Mouse (Mus musculus): ENCODE data around the gene Gm11037. TPM values are rescaled to one million over a fixed set of nuclear protein-coding genes. Genes with fewer than 3 reads are reported as not detected.

Gm11037 gene
- not detected in 2 replicates for polyA plus RNA-seq (2014; fragmentation: Nextera tagmentation; extraction: Ambion mirVana)

DNA sequence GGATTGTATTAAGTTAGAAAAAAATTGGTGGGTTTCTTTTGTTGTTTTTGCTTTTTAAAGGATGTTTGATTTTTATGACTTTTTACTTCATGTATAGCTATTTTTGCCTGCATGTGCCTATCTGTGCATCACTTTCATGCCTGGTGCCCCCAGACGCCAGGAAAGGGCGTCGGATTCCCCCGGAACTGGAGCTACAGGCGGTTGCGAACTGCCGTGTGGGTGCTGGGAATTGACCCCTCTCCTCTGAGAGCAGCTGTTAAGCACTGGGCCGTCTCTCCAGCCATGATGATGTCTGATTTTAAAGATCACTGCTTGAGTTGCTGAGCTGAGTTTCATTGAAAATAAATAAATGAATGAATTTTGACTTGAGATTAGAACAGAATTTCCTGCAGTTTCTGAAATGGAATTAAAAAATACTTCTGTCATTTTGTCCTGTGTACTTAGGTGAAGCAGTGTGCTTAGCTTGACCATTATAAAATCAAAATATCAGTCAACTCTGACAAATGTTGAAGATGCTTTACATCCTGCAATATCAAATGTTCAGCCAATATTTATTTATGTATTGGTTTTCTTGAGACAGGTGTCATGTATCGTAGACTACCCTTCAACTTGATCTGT, at the start of gene Gm11037:
Gene Gm11037 (plus strand): TSS at position 568 of the 618 bp plus-strand sequence.
- H3K27ac ChIP-seq (ENCODE audit: low read depth, low read length) = no peak within 1 kb of the TSS

DNA sequence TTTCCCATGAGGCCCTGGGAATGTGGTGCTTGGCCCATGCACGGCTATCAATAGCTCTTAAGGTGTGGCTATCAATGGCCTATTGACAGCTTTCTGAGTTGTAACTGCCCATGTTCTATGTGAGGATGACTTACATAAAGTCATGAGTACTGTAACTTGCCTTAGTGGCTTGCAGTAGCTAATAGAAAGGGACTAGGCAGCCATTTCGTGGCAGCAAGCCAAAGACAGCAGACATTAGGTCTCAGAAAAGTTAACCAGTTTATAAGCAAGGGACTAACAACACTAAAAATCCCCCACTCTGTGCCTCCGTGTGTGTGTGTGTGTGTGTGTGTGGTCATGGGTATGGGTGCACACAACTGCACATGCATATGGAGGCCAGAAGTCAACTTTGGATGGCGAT, 49.1 kb upstream of the Gm11037 start:
- Histone ChIP-seq H3K9ac (ENCODE audit: low read length) (no peak overlapping the region), H3K4me2 (ENCODE audit: low read depth) (no peak overlapping the region), H3K9me3 (ENCODE audit: control insufficient read depth, low read length) (no peaks in the 10 kb centered on the region), H3K27me3 (ENCODE audit: control insufficient read depth, insufficient read depth, low read length) (no peaks in the 10 kb centered on the region), H3K4me1 (ENCODE audit: control insufficient read depth, insufficient read depth, low read length) (no peaks in the 10 kb centered on the region), H3K27ac (ENCODE audit: low read depth, low read length) (no peak overlapping the region), H3K36me3 (ENCODE audit: control insufficient read depth, insufficient read depth, low read length) (no peaks in the 10 kb centered on the region), H3K4me3 (ENCODE audit: low read depth, low read length) (no peak overlapping the region)
- ATAC-seq (ENCODE audit: insufficient read depth, low FRiP score, low TSS enrichment) = no peak
- DNase-seq (ENCODE audit: low spot score) = no peak
- WGBS = 84% methylated on average over 4 of the region's 4 CpGs

More for the DNA sequence above, at the start of gene Gm11037:
- DNase-seq (ENCODE audit: low spot score) (no peak), ATAC-seq (ENCODE audit: insufficient read depth, low FRiP score, low TSS enrichment) (no peak)
- Histone ChIP-seq H3K4me3 (ENCODE audit: low read depth, low read length) (no peak within 1 kb of the TSS), H3K36me3 (ENCODE audit: control insufficient read depth, insufficient read depth, low read length) (peaks cover 2% of the 10 kb centered on the region; the same call in 1 of the 2 replicates), H3K27me3 (ENCODE audit: control insufficient read depth, insufficient read depth, low read length) (no peaks in the 10 kb centered on the region), H3K4me2 (ENCODE audit: low read depth) (no peak within 1 kb of the TSS), H3K9ac (ENCODE audit: low read length) (no peak within 1 kb of the TSS), H3K9me3 (ENCODE audit: control insufficient read depth, low read length) (no peaks in the 10 kb centered on the region), H3K4me1 (ENCODE audit: control insufficient read depth, insufficient read depth, low read length) (no peaks in the 10 kb centered on the region; the same call in 1 of the 2 replicates)
- 87% methylated on average over 9 of the region's 9 CpGs for WGBS

DNA sequence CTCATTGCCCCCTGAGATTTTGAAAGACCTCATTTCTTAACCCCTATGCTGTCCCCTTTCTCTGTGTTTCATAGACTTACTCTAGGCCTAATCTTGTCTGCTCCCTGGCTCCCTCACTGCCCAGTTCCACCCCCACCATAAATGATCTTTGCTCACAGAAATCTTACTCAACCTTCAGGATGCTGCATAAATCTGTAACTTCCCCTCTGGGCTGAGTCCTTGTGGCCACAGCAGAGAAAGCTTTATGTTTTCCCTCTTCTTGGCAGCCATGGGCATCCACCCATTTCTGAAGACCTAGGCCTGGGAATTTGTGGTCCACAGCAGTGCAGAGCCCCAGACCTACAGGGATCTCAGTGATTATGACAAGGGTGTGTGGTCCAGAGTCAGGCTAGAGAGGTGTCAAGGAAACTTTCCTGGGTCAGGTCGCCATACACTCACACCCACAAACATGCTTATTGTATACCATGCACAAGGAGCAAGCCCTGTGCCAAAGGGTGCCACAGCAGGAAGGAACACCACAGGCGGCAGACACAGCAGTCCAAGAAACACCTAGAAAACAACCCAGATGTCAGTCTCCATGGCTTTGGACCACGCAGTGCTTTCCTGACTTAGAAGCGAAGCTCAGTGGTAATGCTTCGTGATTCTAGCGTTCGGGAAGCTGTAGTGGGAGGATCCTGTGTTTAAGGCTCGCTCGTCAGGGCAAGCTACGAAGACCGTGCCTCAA, 46.5 kb upstream of the Gm11037 start, which contains the start of gene Siglec1:
Gene Siglec1 (minus strand): TSS at position 99 of the 724 bp plus-strand sequence.
- Histone ChIP-seq H3K27me3 (ENCODE audit: control insufficient read depth, insufficient read depth, low read length) (no peaks in the 10 kb centered on the region), H3K9ac (ENCODE audit: low read length) (no peak within 1 kb of the TSS), H3K4me1 (ENCODE audit: control insufficient read depth, insufficient read depth, low read length) (no peaks in the 10 kb centered on the region), H3K36me3 (ENCODE audit: control insufficient read depth, insufficient read depth, low read length) (no peaks in the 10 kb centered on the region), H3K4me2 (ENCODE audit: low read depth) (no peak within 1 kb of the TSS), H3K27ac (ENCODE audit: low read depth, low read length) (no peak within 1 kb of the TSS), H3K9me3 (ENCODE audit: control insufficient read depth, low read length) (no peaks in the 10 kb centered on the region), H3K4me3 (ENCODE audit: low read depth, low read length) (no peak within 1 kb of the TSS)
- DNase-seq (ENCODE audit: low spot score) = no peak
- no peak for ATAC-seq (ENCODE audit: insufficient read depth, low FRiP score, low TSS enrichment)
- WGBS = 88% methylated on average over 11 of the region's 11 CpGs

DNA sequence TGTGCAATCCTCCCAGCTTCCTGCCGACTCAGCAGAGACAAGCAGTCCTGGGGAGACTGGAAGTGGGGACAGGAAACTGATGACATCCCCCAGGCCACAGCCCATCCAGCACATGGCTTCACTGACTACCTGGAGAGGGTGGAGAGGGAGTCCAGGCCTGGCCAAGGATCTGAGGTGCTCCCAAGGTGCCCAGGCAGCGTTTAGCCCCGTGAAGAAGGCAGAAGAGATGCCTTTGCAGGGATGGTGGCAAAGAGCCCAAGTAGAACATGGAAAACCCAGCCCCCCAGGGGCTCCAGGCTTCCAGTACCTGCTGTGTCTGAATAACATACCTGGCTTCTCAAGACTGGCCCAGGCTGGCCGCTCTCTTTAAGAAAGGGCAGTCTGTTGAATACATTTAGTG, 44.7 kb upstream of the Gm11037 start:
- H3K9me3 ChIP-seq (ENCODE audit: control insufficient read depth, low read length) = no peaks in the 10 kb centered on the region
- H3K4me3 ChIP-seq (ENCODE audit: low read depth, low read length) = no peak overlapping the region
- no peak overlapping the region for H3K27ac ChIP-seq (ENCODE audit: low read depth, low read length)
- no peak for DNase-seq (ENCODE audit: low spot score)
- no peak overlapping the region for H3K4me2 ChIP-seq (ENCODE audit: low read depth)
- no peaks in the 10 kb centered on the region for H3K36me3 ChIP-seq (ENCODE audit: control insufficient read depth, insufficient read depth, low read length)
- no peak overlapping the region for H3K9ac ChIP-seq (ENCODE audit: low read length)
- 76% methylated on average over 4 of the region's 4 CpGs for WGBS
- no peaks in the 10 kb centered on the region for H3K27me3 ChIP-seq (ENCODE audit: control insufficient read depth, insufficient read depth, low read length)
- no peaks in the 10 kb centered on the region for H3K4me1 ChIP-seq (ENCODE audit: control insufficient read depth, insufficient read depth, low read length)
- no peak for ATAC-seq (ENCODE audit: insufficient read depth, low FRiP score, low TSS enrichment)

DNA sequence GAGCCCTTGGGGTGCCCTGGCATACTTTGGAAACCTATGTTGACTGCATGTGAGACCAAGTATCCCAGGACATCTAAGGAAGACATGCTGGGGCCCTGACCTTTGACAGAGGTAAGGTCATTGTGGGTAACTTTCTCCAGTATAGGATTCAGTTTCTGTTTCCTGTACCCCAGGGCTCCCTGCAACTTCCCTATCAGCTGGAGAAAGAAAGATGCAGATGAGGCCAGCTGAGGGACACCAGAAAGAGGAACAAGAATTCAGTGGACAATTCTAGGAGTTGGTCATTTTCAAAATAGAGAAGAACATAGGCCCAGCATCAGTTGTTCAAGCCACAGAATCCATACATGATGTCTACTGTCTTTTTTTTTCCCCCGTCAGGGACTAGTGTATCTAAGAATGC, 43.7 kb upstream of the Gm11037 start:
- Histone ChIP-seq H3K4me1 (ENCODE audit: control insufficient read depth, insufficient read depth, low read length) (no peaks in the 10 kb centered on the region), H3K27ac (ENCODE audit: low read depth, low read length) (no peak overlapping the region), H3K4me2 (ENCODE audit: low read depth) (no peak overlapping the region), H3K9ac (ENCODE audit: low read length) (no peak overlapping the region), H3K4me3 (ENCODE audit: low read depth, low read length) (no peak overlapping the region), H3K36me3 (ENCODE audit: control insufficient read depth, insufficient read depth, low read length) (no peaks in the 10 kb centered on the region), H3K27me3 (ENCODE audit: control insufficient read depth, insufficient read depth, low read length) (no peaks in the 10 kb centered on the region), H3K9me3 (ENCODE audit: control insufficient read depth, low read length) (no peaks in the 10 kb centered on the region)
- 95% methylated on average over 1 of the region's 1 CpGs for WGBS
- DNase-seq (ENCODE audit: low spot score) = no peak
- no peak for ATAC-seq (ENCODE audit: insufficient read depth, low FRiP score, low TSS enrichment)

DNA sequence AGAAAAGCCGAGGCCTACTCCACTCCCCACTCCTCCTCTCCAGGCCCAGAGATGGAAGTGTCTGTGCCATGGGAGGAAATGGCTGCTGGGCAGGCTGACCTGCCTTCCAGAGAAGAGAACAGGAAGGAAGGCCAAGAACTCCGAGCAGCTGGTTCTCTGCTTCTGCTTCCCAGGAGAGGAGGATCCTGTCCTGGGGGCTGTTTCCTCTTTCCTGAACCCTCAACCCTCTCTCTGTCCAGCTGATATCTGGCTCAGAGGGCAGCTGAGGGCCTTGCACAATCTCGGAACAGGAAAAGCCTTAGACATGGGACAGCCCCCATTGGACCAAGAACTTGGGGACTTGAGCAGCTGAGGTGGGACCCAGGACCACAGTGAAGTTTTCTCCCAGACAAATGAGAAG, 42.4 kb upstream of the Gm11037 start:
- ATAC-seq (ENCODE audit: insufficient read depth, low FRiP score, low TSS enrichment) = no peak
- Histone ChIP-seq H3K36me3 (ENCODE audit: control insufficient read depth, insufficient read depth, low read length) (no peaks in the 10 kb centered on the region), H3K9ac (ENCODE audit: low read length) (no peak overlapping the region), H3K4me2 (ENCODE audit: low read depth) (no peak overlapping the region), H3K4me1 (ENCODE audit: control insufficient read depth, insufficient read depth, low read length) (no peaks in the 10 kb centered on the region), H3K4me3 (ENCODE audit: low read depth, low read length) (no peak overlapping the region), H3K27me3 (ENCODE audit: control insufficient read depth, insufficient read depth, low read length) (no peaks in the 10 kb centered on the region), H3K27ac (ENCODE audit: low read depth, low read length) (no peak overlapping the region), H3K9me3 (ENCODE audit: control insufficient read depth, low read length) (no peaks in the 10 kb centered on the region)
- DNase-seq (ENCODE audit: low spot score) = no peak
- WGBS = 78% methylated on average over 3 of the region's 3 CpGs

DNA sequence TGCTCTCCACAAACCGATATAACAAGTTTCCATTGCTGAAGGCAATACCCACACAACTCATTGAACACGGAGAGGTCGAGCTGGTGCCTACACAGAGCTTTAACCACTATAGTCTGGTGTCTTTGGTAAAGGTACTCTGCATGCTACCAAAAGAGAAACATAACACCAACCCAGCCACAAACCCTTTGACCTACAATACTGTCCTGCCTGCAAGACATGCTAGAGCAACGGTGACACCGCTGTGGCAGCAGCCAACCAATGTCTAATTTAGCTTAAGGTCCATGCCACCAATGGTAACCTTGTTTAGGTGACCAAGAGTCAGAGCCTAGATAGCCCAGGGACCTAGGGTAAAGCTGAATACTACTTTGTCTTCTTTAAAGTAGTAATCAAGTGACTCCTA, 39.7 kb upstream of the Gm11037 start:
- no peak overlapping the region for H3K4me2 ChIP-seq (ENCODE audit: low read depth)
- no peaks in the 10 kb centered on the region for H3K36me3 ChIP-seq (ENCODE audit: control insufficient read depth, insufficient read depth, low read length)
- WGBS = 85% methylated on average over 5 of the region's 5 CpGs
- H3K4me1 ChIP-seq (ENCODE audit: control insufficient read depth, insufficient read depth, low read length) = no peaks in the 10 kb centered on the region
- DNase-seq (ENCODE audit: low spot score) (no peak), ATAC-seq (ENCODE audit: insufficient read depth, low FRiP score, low TSS enrichment) (no peak)
- no peaks in the 10 kb centered on the region for H3K9me3 ChIP-seq (ENCODE audit: control insufficient read depth, low read length)
- no peaks in the 10 kb centered on the region for H3K27me3 ChIP-seq (ENCODE audit: control insufficient read depth, insufficient read depth, low read length)
- no peak overlapping the region for H3K4me3 ChIP-seq (ENCODE audit: low read depth, low read length)
- H3K27ac ChIP-seq (ENCODE audit: low read depth, low read length) = no peak overlapping the region
- H3K9ac ChIP-seq (ENCODE audit: low read length) = no peak overlapping the region

DNA sequence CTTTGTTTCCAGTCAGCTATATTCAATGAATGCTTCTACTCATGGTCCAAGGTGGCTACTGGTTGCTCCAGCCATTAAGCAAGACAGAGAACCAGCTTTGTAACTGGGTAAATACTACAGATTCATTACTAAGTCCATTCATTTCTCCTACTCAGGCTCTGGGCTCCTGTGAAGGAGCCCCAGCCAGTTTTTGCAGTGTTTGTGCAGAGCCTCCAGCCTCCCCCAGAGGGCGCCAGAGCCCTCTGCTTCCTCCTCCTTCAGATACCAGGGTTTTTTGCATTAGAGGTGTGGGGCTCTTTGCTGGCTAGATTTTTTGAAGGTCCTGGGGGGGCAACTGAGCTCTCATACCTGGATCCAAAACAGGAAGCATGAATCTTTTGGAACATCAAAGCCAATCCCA, 38.5 kb upstream of the Gm11037 start:
- no peaks in the 10 kb centered on the region for H3K36me3 ChIP-seq (ENCODE audit: control insufficient read depth, insufficient read depth, low read length)
- H3K4me1 ChIP-seq (ENCODE audit: control insufficient read depth, insufficient read depth, low read length) = no peaks in the 10 kb centered on the region
- 0% methylated on average over 1 of the region's 1 CpGs for WGBS
- no peak overlapping the region for H3K9ac ChIP-seq (ENCODE audit: low read length)
- no peak overlapping the region for H3K27ac ChIP-seq (ENCODE audit: low read depth, low read length)
- H3K4me3 ChIP-seq (ENCODE audit: low read depth, low read length) = no peak overlapping the region
- peak; percentile 80 for DNase-seq (ENCODE audit: low spot score)
- H3K27me3 ChIP-seq (ENCODE audit: control insufficient read depth, insufficient read depth, low read length) = no peaks in the 10 kb centered on the region
- no peak overlapping the region for H3K4me2 ChIP-seq (ENCODE audit: low read depth)
- ATAC-seq (ENCODE audit: insufficient read depth, low FRiP score, low TSS enrichment) = no peak
- H3K9me3 ChIP-seq (ENCODE audit: control insufficient read depth, low read length) = no peaks in the 10 kb centered on the region
